ENCODE assay signal across 20 mouse cellular contexts in the genomic region with DNA sequence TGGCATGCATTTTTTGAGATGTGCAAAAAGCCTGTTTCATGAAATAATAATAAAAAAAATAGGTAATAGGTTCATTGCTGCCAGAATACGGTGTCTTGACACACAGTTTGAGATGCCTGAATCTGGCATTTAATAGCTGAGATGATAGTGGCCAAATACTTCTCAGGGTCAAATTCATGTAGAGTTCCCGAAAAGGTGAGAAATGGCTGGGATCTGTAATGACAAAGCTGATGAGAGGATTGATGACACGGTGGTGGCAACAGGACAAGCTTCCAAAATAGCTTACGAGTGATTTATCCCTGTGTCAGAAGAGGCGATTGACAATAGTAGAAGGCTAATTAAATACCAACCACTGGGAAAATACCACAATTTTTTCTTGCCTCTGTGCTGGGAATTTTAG.
DNase-seq lines count a peak whose midpoint lies in the region; TF ChIP-seq lines count a peak whose summit lies in the region.
"Had no signal": no experiment of that assay in that cellular context is flagged by ENCODE, and none has a peak within 500 bp of the region (broad histone marks: within the 10 kb centered on the region; RNA-seq: fewer than 3 reads in every experiment).

No protein-coding gene starts in this region.

- 91% methylated on average over 5 of the region's 5 CpGs for WGBS in hindbrain, embryonic 10.5 days

- H3K4me1 ChIP-seq in hindbrain, embryonic 10.5 days (replicated peaks), result no peaks in the 10 kb centered on the region

- H3K27me3 ChIP-seq in hindbrain, embryonic 10.5 days (ENCODE audit: insufficient read depth, poor library complexity, severe bottlenecking), result no peaks in the 10 kb centered on the region
- H3K27me3 ChIP-seq: CH12.LX, Patski had no signal

- H3K9me3 ChIP-seq in hindbrain, embryonic 10.5 days, result no peaks in the 10 kb centered on the region

- TF ChIP-seq CTCF in brain, embryonic 14.5 days (IDR thresholded peaks at IDR 0.05; ENCODE audit: borderline replicate concordance, extremely low read depth, insufficient read depth, insufficient read length), result no peak

- TF ChIP-seq POLR2A in brain, embryonic 14.5 days (IDR thresholded peaks at IDR 0.05; ENCODE audit: borderline replicate concordance, extremely low read depth, insufficient read depth, insufficient read length, poor library complexity, severe bottlenecking), result no peak

- H3K4me3 ChIP-seq in hindbrain, embryonic 10.5 days, result no peak overlapping the region

- H3K36me3 ChIP-seq in hindbrain, embryonic 10.5 days, result no peaks in the 10 kb centered on the region
- H3K36me3 ChIP-seq: G1E had no signal

- DNase-seq in cerebellum, adult 9-10 months, result peak; percentile 58
- no peak for DNase-seq in cerebellum, adult 8-10 months
- peak; percentile 53 for DNase-seq in brain, adult 2 months (ENCODE audit: low read depth, low spot score)
- DNase-seq in brain, embryonic 14.5 days (ENCODE audit: low read depth), result peak; percentile 34
- no peak for DNase-seq in gastrocnemius, postnatal 10 days
- DNase-seq in hindbrain, embryonic 10.5 days (ENCODE audit: low spot score), result no peak
- DNase-seq: adrenal gland, adult 2 months; adrenal gland, adult 8-10 months; adrenal gland, postnatal 10 days; adrenal gland, postnatal 14 days; adrenal gland, postnatal 25 days; adrenal gland, postnatal 36 days; B cell, adult 2 months; cerebellum, adult 11 months; cerebellum, adult 11-12 months; cerebellum, adult 18-20 months; cerebellum, adult 9-11 months had no signal

- no peak overlapping the region for H3K27ac ChIP-seq in hindbrain, embryonic 10.5 days

Comparison
In these comparisons a context has a peak if more than half of its experiments do, and no peak if none do; other contexts are left out.
1. DNase-seq: peak in cerebellum, adult 9-10 months (single experiment), brain, adult 2 months (single experiment) and brain, embryonic 14.5 days (single experiment); none in cerebellum, adult 8-10 months (single experiment), gastrocnemius, postnatal 10 days (single experiment) and hindbrain, embryonic 10.5 days (single experiment).